Mouse (Mus musculus) retina, adult 2 months (tissue): ENCODE results near the gene Ktn1.

Experiments used
- DNase-seq: peaks from one replicate; pipeline ENCODE4 v3.0.0-alpha.2; 2012; ENCODE audit warnings: low read depth, low spot score

The Ktn1 gene

DNA sequence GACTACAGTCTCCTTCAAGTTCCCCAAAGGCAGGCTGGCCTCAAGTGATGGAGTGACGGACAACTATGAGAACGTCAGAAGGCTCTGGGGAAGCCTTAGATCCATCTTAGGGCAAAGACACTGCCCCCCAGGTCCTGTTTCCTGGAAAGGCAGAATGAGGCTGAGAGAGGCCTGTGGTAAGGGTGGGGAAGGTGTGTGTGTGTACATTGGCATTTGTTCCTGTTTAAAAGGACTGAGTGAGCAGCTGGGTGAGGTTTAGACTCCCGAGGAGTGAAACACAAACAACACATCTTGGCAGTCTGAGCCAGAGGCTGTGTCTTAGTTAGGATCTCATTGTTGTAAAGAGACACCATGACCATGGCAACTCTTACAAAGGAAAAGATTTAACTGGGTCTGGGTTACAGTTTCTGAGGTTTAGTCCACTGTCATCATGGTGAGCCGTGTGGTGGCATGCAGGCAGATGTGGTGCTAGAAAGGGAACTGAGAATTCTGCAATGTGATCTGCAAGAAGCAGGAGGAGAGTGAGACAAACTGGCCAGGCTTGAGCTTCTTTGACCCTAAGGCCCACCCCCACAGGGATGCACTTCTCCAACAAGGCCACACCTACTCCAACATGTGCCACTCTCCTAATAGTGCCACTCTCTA is 106.1 kb downstream of the Ktn1 start:
- DNase-seq: no peak

DNA sequence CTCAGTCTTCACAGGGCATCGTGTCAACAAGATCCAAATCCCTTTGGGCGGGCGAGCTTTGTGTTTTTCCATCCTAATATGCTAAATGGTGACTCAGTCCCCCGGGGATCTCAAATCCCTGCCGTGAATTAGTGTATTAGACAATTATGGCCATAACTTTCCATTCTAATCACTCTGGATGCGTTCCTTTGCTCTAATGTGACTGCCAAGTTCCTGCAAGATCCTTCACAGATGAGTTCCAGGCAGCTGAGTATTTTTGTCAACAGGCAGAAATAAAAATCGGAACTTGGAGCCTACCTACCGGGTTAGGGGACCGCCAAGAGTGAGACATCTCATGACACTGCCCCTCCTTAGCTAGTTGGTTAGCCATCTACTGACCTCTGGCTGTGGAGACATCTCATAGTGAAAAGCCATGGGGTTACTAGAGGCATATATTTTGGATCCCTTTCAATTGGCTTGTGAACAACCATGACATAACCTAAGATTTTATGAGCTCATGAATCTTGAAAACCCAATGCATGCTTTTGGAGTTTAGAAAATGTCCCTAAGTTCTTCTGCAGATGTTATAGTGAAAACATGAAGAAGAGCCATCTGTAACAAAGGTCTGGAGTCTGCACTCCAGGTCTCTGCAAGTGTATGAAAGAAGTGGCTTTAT is 108.3 kb downstream of the Ktn1 start:
- DNase-seq: no peak

DNA sequence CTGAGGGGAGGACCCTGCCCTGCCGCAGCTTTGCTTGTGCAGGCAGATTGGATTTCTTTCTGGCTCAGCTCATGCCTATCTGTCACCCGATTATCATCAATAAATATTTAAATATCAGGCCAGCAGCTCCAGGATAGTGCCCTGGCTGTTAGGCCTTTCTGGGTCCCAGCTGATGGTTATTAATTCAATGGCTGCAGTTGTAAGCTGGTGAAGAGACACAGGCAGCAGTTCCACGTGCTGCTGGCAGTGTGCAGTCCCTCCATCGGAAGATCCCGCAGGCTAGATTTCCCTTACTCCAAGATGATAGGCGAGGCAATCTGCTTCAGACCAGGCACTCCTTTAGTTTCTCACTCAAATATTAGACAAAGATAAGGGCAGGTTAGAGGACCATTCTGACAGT is 116.9 kb downstream of the Ktn1 start:
- no peak for DNase-seq

DNA sequence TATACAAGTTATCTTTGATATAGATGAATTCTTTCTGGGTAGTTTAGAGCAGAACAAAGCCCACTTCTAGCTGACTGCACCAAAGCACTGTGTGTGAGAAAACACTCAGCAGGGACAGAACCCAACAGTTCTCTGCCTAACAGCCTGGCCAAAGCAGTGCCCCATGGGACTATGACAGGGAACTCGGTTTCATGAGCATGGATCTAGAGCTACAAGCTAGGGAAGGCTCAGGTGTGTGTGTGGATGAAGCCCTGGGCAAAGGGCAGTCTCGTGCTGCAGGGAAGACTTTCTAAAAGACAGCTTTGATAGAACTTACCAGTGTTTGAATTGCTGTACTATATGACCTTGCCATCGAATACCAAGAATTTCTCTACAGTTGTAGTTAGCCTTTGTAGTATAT is 117.5 kb downstream of the Ktn1 start:
- DNase-seq: no peak

DNA sequence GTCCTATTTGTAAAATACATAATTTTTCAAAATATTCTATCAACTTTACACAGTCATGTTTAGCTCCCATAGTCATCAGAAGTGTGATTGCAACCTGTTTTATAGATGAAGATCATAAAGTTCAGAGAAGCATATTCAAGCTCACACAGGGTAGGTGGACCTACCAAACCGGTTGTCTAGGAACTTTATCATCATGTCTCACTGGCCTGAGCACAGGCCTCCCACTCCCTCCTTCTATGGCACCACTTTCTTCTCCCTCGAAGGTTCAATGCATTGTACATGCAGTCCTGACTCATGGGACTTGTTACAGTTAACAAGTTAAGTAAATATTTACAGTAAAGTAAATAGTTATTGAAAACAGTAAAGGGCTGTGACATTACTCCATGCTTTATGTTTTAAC is 118.1 kb downstream of the Ktn1 start:
- DNase-seq: no peak

DNA sequence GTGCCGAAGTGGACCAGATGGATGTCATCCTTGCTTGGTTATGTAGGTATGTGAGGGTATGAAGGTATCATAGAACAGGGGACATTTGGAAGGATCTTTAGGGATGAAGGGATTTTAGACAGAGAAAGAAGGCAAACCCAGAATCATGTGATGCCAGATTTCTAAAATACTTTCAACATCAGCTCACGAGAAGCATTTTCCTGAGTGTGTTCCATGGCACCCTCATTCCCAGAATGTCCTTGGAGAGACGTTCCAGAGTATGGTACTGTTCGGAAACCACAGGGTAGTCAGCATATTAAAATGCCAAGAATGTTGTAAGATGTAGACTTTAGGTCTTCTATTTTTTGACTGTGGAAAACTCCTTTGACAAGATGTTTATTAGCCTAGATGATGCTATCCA is 123.2 kb downstream of the Ktn1 start:
- DNase-seq: no peak

DNA sequence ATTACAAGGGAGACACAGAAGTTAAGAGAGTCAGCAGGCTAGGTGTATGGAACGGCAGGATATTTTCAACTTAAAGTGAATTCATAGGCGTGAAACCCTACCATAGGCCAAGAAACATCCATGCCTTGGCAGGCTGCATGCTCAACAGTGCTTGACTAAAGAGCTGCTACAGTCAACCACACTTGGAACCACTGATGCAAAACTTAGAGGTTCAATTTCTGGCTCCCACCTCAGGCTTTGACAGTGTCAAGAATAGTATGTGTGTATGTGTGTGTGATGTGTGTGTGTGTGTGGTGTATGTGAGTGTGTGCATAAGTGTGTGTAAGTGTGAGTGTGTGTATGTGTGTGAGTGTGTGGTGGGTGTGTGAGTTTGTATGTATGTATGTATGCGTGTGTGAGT is 127.3 kb downstream of the Ktn1 start:
- DNase-seq: no peak

DNA sequence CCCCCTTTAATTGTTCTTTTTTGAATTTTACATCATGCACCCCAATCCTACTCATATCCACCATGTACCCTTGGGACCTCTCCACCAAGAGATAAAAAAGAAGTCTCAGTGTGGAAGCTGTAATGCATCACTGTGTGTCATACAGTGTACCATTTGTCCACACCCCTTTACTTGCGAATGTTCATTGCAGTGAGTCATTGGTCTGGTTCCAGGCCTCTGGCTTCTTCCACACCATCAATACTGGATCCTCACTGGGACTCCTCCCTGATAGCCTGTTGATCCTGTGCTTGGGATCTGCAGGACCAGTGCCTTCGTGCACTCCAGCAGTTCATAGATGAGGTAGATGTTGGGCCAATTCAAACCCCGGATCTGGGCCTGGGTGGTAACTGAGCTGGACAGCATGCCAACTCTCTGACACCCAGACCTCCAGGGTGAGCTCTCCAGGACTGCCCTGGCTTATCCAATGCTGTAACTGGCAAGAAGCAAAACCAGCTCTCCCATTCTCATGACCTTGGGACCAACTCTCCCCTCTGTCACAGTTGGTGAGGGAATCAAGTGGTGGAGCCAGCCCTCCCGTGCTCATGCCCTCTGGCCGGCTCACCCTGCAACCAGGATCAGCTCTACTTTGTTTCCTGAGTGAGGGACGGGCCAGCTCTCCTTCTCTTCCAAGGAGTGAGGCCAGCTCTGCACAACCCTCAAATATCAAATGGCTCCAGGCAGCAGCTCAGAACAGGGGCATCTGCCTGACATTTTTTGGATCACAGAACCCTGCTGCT is 128.2 kb downstream of the Ktn1 start:
- no peak for DNase-seq

DNA sequence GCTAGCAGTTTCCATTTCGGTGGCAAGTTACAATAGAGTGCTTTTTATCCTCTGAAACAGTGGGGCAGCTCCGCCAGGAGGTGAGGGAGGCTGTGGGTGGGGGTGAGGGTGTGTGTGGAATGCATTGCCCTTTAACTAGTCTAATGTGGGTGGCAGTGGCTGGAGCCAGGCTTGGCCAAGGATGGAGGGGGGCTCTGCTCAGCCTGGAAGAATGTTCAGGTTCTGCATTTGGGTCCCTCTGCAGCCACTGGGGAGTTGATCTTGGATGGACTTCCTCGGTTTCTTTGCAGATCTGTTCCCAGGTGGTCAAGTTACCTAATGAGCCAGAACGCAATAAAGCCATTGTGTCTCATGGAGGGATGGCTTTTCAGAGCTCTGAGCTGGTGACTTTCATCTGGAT is 137.9 kb downstream of the Ktn1 start:
- no peak for DNase-seq
